Mouse (Mus musculus): ENCODE measurements at regions not wholly inside any gene's neighbourhood (a gene's known extent, or its start where the extent isn't known, plus 50 kb on each side); places are given as distances from the start of the nearest gene placed in this dataset.

DNA sequence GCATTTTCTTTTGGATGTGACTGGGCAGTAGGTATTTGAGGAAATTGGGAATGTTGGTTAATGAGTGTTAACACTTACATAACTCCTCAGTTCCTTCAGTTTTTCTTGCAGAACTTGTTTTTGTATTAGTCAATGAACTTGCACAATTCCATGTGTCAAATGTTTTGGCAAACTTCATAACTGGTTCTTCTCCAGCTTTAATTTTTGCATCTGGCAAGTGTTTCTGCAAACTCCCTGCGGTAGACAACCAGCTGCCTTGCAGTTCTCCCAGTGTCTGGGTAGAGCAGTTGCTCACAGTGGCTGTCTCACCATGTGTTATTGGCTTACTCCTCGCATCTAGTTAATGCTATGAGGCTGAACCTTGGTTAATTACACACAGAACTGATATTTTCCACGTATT is 790.4 kb downstream of the Epha4 start:
- no peak for DNase-seq

DNA sequence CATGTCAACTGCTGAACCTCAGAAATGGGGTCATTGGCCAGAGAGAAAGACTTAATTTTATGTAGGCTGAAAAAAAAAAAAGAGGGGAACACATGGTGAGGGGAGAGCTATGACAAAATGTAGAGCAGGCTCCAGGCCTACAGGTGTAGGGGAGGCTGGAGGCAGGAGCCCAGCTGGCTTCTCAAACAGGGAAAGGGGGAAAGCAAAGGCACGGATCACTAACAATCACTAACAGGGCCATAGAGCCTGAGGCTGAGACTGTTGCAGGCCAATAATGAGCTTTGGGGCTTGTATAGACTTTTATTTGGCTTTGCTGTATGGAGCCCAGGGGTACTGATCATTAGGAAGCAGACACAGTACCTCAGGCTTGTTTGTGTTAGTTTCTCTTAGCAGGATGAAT is 777.9 kb downstream of the Epha4 start:
- no peak for DNase-seq

DNA sequence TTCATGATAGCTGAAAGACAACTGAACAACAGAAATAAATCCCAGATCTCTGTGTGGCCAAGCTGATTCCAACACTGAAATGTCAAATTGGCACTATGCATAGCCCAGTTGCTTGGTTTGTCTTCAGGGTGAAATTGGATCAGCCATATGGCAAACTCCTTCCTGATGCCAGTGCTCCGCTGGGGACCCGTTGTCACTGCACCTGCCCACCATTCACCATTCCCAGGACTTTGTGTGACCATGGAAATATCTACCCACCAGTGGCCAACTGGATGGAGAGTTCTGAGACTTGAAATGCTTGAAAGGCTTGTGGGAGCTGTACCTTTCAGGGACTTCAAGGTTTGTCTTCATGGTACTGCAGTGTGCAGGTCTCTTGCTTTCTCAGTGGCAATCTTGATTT is 777.2 kb downstream of the Epha4 start:
- DNase-seq, result no peak

DNA sequence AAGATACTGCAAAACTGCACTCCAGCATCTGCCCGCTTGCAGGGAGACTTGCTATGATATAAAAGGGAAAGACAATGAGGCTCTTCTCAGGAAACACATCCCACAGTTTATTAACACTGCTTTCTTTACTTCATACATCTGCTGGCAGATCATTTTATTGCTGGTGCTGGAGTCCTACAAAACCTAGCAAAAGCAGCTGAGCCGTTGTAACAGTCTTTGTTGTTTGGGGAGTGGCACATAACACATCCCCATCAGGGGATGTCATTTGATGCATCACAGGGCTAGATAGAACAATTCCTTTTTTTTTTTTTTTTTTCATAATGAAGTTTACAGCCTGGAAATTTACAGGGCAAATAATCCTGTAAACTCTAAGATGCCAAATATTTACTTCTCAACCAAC is 742.2 kb downstream of the Epha4 start:
- DNase-seq, result no peak

DNA sequence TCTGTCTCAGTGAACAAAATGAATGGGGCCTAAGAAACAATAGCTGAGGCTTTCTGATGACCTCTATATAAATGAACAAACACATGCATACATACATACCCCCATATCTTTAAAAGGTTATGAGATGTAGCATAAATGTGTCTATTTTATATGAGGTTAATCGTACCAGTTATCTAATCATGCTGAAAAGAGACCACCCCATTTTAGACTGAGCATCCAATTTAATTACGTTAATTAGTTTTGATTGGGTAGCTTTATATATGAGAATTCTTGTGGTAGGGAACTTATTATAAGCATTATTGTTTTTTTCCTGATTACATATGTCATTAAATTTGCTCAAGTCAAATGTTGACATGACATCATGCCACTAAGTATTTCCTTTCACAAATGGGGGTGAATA is 728.0 kb downstream of the Epha4 start:
- no peak for DNase-seq

DNA sequence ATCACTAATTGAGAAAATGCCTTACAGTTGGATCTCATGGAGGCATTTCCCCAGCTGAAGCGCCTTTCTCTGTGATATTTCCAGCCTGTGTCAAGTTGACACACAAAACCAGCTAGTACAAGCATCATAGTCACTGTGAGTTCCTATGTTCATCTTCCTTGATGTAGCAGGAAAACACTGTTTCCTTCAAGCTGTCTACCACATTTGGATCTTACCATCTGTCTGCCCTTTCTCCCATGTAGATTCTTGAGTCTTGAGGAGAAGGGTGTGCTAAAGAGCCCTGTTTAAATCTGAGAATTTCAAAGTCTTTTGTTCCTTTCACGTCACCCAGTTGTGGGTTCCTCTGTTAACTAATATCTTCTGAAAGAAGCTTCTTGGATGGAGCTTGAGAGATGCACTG is 721.5 kb downstream of the Epha4 start:
- no peak for DNase-seq

DNA sequence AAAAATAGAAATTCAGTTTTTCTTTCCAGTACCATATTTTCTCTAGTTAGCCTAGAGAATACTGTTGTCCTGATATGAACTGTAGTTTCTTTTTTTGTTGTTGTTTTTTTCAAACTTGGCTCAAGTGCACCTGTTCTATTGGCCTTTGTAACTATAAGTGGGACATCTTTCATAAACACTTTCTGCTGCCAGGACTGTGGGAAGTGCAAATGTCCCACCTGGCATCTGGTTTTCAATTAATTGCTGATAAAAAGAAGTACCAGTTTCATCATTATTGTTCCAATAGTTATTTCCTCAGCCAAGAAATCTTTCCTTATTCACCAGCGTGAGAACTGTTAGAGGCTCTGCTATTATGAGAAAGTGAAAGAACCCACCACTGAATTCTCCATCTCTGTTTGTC is 695.0 kb downstream of the Epha4 start:
- no peak for DNase-seq

DNA sequence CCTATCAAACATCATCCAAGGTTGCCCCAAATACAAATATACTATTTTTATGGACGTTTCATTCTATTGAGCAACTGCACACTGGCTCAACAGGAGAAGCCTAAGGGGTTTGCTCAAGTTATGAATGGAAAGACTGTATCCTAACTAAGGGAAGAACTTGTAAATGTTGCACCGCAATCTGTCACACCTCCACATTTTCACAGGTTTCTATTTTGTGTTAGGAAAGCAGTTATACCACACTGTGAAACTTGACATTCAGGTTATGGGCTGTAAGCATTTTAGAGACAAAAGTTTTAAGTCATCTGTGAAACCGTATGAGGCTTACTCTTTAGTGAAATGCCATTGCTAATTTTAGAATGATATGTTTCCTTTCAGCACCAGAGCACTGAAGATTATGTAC is 693.3 kb downstream of the Epha4 start:
- no peak for DNase-seq

DNA sequence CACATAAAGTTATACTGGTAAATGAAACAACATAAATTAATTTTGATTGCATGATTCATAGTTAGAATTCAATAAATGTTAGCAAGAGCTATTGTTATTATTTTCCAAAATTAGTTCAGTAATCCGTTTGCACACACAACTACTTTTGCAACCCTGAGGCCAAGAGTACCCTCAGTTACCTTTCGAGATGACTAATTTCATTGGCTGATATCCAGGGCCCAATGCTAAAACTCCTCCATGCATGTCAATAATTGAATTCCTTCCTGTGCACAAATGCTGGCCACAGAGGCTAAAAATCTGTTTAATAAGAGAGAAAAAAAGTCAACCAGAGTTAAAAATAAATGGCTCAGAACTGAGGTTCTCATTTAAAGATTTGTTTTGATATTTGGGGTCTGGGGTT is 685.2 kb downstream of the Epha4 start:
- DNase-seq, result peak; percentile 14

DNA sequence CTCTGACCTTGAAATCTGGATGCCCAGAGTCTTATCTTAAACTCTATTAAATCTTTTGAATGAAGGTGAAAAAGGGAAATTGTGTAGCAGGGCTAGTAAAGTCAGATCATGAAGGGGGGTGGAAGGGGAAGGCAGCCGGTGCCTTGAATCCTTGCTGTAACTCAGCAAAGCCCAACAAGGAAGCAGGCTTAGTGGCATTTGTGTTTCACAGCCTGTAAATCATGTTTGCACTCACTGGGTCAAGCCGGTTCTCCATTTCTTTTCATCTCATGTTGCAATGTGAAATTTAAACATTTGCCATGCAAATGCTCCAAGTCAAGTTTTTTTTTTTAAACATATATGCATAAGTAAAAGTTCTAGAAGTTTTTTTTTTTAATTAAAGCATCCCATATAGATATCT is 682.6 kb downstream of the Epha4 start:
- DNase-seq, result no peak

DNA sequence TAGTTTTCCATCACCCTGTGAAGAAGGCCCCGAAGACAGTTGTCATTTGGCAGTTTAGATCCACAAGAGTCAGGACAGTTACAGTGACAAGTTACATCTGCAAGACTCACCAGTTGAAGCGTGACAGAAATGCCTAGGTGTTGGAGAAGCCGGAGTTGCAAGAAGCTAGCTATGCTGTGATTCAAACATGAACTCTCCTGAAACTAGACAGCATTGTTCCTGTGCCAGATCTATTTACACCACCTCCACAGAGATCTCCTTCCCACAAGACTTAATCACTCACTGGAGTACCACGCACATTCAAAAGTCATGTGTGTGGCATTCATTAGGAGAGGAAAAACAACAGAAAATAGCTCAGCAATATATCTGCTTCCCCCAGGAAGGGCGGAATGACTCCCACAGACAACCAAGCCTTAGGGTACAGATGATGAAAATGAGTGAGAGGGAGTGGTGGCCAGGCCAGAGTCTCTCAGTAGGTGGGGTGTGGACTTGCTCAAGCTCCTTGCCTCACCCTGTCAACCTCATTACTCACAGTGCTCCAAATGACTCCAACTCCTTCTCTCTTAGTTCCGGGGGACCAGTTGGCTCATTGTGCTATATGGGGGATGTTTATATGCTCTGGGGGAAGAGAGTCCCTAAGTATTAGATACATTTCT is 679.7 kb downstream of the Epha4 start:
- no peak for DNase-seq

DNA sequence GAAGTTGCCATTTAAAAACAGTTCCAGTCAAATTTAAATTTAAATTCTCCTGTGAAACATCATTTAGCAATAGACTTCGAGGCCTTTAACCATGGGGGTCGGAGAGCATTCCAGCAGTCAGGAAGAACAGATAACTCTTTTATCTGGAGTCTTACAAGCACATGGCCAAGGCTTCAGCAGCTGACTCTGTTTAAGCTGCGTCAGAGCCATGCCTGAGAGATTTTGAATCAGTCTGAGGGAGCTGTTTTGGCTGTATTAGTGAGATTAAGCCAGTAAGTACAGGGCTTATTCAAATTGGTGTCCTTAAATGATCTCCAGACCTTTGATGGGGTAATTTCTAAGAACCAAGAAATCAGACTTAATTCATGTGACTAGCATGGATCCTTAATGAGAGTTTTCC is 665.5 kb downstream of the Epha4 start:
- DNase-seq, result peak; percentile 28

DNA sequence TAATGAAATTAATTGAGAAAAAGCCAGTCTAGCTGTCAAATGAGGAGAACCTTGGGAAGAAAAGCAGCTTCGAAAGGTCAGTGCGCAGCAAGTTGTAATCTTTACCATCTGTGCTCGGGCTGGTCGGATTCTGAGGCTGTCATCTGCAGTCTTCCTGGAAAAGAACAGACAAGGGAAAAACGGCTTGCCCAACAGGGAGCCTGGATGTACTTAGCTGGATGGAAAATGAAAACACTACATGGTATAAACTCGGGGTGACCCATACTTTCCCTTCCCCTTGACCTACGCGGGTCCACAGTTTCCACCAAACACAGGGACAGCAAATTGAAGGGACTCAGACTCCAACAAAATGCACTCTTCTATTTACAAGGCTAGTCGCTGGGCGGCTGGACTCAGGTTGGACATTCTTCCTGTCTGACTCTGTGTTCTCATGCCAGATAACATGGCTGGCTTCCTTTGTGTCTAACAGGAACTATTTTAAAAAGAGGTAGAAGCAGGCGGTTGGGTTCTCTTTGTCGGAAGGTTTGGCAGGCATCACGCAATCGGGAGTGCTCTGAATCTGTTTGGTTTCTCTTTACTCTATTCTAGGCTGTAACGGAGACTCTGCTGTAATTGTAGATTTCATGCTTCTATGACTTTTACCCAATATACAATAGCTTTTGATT is 648.5 kb downstream of the Epha4 start:
- DNase-seq, result peak; percentile 14

DNA sequence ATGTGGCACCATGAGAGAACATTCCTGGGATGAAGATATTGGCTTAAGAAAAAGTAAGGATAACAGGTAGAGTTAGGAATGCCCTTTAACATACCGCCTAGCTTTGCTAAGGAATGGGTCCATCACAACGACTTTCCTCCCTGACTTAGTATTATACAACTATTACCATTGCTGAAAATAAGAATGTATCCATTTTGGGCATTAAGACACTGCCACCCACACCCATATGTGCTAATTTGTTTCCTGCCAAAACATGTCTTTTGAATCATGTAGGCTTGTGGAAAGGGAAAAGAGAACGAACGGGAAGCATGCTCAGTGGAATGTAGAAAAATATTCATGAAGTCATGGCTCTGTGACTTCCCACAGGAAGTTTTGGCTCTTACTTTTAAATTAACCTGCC is 641.7 kb downstream of the Epha4 start:
- no peak for DNase-seq

DNA sequence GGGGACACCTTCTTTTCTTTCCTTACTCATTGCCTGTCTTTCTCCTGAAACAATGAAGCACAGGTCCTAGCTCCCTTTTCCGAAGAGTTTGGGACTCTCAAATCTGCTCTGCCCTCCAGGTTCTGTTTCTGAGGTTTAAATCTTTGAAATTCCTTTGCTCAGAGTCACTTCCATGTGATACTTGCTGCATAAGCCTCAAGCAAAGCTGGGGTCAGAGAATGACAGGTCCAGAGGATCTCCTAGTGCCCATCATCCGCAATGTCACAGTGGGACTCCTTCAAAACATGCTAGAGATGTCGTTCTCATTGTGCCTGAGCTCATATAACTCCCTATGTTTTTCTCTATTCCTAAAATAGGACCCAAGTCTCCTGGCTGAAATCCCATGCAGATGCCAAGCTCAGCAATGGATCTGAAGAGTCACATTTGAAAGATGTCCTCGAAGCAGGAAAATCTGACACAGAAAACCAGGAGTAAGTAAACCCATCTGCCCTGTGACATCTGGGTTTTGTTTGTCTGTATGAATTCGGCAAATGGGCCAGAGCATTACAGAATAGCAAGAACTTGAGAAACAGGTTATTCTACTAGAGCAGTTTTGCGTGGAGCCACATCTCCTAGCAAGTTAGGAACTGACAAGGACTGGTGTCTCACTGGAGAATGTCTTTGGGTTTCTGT is 634.6 kb downstream of the Epha4 start:
- no peak for DNase-seq

DNA sequence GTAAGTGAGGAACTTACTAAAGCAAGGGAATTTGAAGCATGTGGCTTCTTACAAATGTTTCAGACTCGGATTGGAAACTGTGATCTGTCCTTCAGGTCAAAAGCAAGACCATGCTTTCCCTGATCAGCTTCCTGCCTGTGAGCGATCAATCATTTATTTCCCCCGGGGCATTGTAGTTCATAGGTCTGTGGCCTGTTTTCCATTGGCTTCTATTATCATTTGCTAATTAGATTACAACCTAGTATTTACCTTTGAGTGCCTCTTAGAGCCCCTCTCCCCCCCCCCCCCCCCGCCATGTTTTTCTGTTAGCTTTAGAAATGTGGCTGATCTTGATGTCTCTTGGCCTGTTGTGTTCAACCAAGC is 634.1 kb downstream of the Epha4 start:
- no peak for DNase-seq

DNA sequence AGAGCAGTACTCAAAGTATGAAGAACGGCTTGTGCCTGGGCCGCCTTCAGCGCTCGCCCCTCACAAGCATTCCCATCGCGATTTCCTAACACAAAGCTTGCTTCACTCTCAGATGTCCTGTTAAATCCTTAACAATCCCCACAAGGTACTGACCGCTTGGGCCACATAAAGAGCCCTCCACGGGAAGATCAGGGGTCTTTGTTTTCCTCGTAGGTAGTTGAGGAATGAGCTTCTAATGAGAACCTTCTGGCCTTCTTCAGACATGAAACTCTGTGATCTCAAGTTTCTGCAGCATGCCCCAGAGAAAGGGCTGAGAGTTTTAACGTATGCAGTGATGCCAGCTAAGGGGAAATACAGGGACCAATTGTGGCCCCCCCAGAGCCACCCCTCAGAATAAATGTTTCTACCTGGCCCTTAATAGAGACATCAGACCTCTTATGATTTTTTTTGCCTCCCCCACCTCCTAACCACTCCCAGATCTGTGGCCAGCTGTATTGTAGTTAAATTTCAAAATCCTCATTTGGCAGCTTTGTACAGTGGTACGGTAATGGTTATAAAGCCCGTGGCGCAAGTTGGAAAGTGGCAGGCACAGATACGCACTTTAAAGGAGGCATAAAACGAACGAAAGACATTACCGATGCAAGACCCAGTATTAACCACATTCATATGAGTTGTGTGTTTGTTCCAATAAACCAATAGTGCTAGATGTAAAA is 618.6 kb downstream of the Epha4 start:
- no peak for DNase-seq

DNA sequence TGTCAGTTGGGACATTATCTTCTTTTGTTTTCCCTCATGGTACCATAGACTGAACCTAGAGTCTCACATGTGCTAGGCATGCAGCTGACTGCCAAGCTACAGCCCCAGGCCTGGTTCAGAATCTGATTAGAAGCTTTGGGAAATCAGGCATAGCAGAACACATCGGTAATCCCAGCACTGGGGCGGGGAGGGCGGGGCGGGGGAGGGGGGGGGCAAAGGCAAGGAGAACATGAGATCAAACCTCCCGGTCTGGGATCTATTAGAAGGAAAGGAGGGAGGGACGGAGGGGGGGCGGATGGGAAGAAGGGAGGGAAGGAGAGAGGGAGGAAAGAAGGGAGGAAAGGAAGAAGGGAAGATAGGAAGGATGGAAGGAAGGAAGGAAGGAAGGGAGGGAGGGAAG is 617.5 kb downstream of the Epha4 start:
- DNase-seq, result no peak

DNA sequence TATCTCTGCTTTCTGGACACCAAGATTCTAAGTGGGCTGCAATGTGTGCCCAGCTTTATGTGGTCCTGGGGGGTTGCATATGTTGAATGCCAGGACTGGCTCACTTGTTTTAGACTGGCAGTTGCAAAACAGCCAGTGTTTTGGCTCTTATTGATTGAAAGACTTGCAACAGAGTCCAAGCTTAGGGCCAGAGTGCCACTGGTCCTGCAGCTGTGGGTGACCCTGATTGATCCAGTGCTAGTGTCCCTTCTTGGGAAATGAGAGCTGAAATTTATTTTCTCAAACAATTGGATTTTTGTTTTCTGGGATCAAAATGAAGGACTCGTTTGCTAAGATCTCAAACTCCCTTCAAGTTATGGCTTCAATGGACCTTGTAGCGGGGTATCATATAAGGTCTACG is 603.4 kb downstream of the Epha4 start:
- no peak for DNase-seq

DNA sequence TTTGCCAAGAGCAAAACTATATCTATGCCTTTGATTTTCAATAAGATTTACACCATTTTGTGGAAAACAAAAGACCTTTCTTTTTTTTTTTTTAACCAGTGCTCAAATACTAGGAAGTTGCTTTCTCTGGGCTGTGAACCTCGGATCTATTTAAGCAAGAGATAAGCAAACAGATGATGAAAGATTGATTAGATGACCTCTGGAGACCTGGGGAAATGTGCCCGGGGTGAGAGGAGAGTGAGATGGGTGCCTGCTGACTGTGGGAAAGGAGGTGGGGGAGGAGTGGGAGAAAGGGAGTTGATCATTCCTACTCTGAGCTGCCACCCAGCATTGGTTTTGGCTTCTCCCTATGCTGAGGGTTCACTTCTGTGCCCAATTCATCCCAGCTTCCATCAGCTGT is 595.3 kb downstream of the Epha4 start:
- DNase-seq, result no peak

DNA sequence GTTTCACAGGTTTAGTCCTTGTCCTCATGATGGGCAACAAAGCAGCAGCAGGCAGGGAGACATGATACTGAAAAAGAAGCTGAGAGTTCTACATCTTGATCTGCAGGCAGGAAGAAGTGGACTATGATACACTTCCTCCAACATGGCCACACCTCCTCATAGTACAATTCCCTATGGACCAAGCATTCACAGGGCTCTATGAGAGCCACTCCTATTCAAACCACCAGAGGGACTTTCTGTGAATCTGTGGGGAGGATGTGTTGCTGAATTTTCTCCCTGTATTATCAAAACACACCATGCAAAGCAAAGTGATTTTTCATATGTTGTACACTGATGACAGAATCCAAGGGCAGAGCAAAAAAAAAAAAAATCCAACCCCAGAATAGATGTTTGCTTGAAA is 594.3 kb downstream of the Epha4 start:
- no peak for DNase-seq

DNA sequence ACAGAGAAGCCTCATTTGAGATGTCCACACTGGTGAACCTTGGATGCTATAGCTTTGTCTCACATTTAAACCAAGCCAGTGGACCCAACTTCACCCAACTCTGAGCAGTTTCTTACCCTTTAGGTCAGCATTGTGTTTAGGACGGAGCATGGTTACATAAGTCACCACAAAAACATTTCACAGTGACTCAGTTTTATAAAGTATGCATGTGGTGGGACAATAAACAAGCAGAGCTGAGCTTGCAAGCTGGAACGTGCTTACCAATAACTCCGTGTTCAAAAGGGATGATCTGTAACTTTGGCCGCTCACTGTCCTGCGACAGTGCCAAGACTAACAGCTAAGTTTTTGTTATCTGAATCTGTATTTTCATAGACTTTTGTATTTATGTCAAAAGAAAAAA is 587.8 kb downstream of the Epha4 start:
- DNase-seq, result no peak

DNA sequence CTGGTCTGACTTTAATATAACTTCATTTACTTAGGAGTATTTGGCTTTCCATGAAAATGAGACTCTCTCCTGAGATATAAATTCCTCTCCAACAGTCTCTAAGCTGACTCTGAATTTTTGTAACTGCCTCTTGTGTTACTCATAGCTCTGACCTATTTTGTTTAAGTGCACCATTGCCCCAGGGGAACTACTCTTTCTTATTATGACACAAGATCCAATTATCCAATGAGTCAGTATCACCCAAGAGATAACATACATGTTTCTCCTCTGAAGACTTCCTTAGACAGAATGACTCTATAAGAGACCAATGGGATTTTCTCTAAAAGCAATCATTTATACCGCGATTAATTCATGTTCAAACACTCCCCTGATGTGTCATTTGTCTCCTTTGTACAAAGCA is 586.9 kb downstream of the Epha4 start:
- no peak for DNase-seq

DNA sequence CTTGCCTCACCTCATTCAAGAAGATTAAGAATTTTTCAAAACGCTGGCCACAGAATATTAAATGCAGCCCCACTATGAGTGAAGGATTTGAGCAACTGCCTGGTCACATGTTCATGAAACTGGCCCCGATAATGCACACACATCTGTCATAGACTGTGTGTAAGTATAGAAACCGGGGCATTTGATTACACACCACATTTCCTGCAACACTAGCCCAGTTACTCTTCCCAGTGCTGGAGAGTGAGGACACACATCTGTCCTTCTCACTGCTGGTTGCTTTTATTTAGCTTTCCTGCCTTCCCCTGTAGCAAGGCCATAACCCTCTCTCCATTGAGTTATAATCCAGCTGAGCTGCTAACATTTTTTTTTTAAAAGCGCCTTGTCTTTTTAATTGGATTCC is 581.4 kb downstream of the Epha4 start:
- no peak for DNase-seq

Data from kidney, postnatal 10 days (tissue).